ENCODE assay signal across 31 mouse cellular contexts in genomic region chr1:130770981-130771494, GRCm38 (mm10). TPM values are rescaled to one million over a fixed set of nuclear protein-coding genes. Genes with fewer than 3 reads are reported as not detected.
A peak's percentile ranks its signal among the peaks of the same experiment; 100 is the strongest.
DNase-seq lines count a peak whose midpoint lies in the region; ATAC-seq and TF ChIP-seq lines count a peak whose summit lies in the region.
"Had no signal": no experiment of that assay in that cellular context is flagged by ENCODE, and none has a peak within 500 bp of the region (broad histone marks: within the 10 kb centered on the region; RNA-seq: fewer than 3 reads in every experiment).

No protein-coding gene starts in this region.

- H3K9me3 ChIP-seq in lung, embryonic 14.5 days (ENCODE audit: low read depth, low read length), result no peaks in the 10 kb centered on the region
- H3K9me3 ChIP-seq: hindbrain, embryonic 13.5 days; midbrain, embryonic 13.5 days had no signal

- H3K27me3 ChIP-seq in lung, embryonic 14.5 days (ENCODE audit: insufficient read depth, low read length), result no peaks in the 10 kb centered on the region
- peaks cover 10% of the 10 kb centered on the region for H3K27me3 ChIP-seq in C2C12 (ENCODE audit: control insufficient read depth, insufficient read depth, insufficient read length)
- no peaks in the 10 kb centered on the region for H3K27me3 ChIP-seq in small intestine, adult 2 months (ENCODE audit: control insufficient read depth, insufficient read depth, low read length)
- H3K27me3 ChIP-seq: hindbrain, embryonic 13.5 days; midbrain, embryonic 13.5 days had no signal

- 72% methylated on average over 3 of the region's 3 CpGs for WGBS in lung, embryonic 14.5 days
- 69% methylated on average over 3 of the region's 3 CpGs for whole genome bisulfite sequencing in small intestine, adult 2 months

- H3K79me2 ChIP-seq in C2C12 (ENCODE audit: control insufficient read depth, insufficient read depth), result no peaks in the 10 kb centered on the region

- no peaks in the 10 kb centered on the region for H3K36me3 ChIP-seq in lung, embryonic 14.5 days (ENCODE audit: insufficient read depth)
- H3K36me3 ChIP-seq in C2C12 (ENCODE audit: control insufficient read depth, insufficient read depth), result no peaks in the 10 kb centered on the region
- no peaks in the 10 kb centered on the region for H3K36me3 ChIP-seq in small intestine, adult 2 months (ENCODE audit: control insufficient read depth, insufficient read depth, low read length)
- H3K36me3 ChIP-seq: hindbrain, embryonic 13.5 days; midbrain, embryonic 13.5 days had no signal

- H3K4me3 ChIP-seq in lung, embryonic 14.5 days (ENCODE audit: low read depth, low read length), result no peak overlapping the region
- H3K4me3 ChIP-seq in C2C12 (ENCODE audit: insufficient read depth, poor library complexity, severe bottlenecking), result no peak overlapping the region
- no peak overlapping the region for H3K4me3 ChIP-seq in small intestine, adult 2 months (ENCODE audit: low read depth, low read length)
- H3K4me3 ChIP-seq: hindbrain, embryonic 13.5 days; midbrain, embryonic 13.5 days had no signal

- no peak overlapping the region for H3K9ac ChIP-seq in lung, embryonic 14.5 days
- H3K9ac ChIP-seq: hindbrain, embryonic 13.5 days; midbrain, embryonic 13.5 days had no signal

- TF ChIP-seq POLR2A in small intestine, adult 2 months (IDR thresholded peaks at IDR 0.05; ENCODE audit: low read depth, low read length), result no peak

- 0 out of 2 replicates have a peak, but pooled peaks cover 4% of the 10 kb centered on the region for H3K4me1 ChIP-seq in lung, embryonic 14.5 days (ENCODE audit: insufficient read depth)
- peaks cover 18% of the 10 kb centered on the region; the same call in 1 of the 2 replicates for H3K4me1 ChIP-seq in small intestine, adult 2 months (ENCODE audit: control insufficient read depth, insufficient read depth, insufficient read length, low read length)
- H3K4me1 ChIP-seq: hindbrain, embryonic 13.5 days had no signal

- H3K27ac ChIP-seq in lung, embryonic 14.5 days (ENCODE audit: low read depth), result peak overlapping the region; percentile 44; the same call in 1 of the 2 replicates
- 0 out of 2 replicates have a peak overlapping the region, but pooled peaks have one; percentile 30 for H3K27ac ChIP-seq in small intestine, adult 2 months (ENCODE audit: insufficient read depth, low read depth, low read length)
- H3K27ac ChIP-seq: hindbrain, embryonic 13.5 days; kidney, postnatal 0 days; macrophage; midbrain, embryonic 13.5 days had no signal

- H3K4me2 ChIP-seq in lung, embryonic 14.5 days, result no peak overlapping the region
- H3K4me2 ChIP-seq: heart, embryonic 11.5 days; hindbrain, embryonic 13.5 days; midbrain, embryonic 13.5 days had no signal

- peak; percentile 47 for DNase-seq in adrenal gland, adult 8-10 months
- no peak for DNase-seq in adrenal gland, postnatal 25 days
- no peak for DNase-seq in lung, embryonic 14.5 days
- DNase-seq in lung, postnatal 36 days, result no peak
- no peak for DNase-seq in left cerebral cortex, adult 11 months (ENCODE audit: low spot score)
- DNase-seq in thymus, postnatal 36 days, result no peak
- DNase-seq: cerebellum, adult 11 months; cerebellum, adult 9-11 months; gastrocnemius, postnatal 14 days; heart, postnatal 4 days; layer of hippocampus, postnatal 36 days; thymus, adult 2 months; thymus, postnatal 4 days had no signal

- no peak overlapping the region for H3ac ChIP-seq in C2C12 (ENCODE audit: control insufficient read depth, insufficient read length, low read depth)

- ATAC-seq in lung, embryonic 14.5 days (ENCODE audit: insufficient read depth), result no peak
- ATAC-seq: forebrain, embryonic 14.5 days; midbrain, embryonic 13.5 days had no signal

- no peak for TF ChIP-seq CTCF in lung, embryonic 14.5 days (IDR thresholded peaks at IDR 0.05; ENCODE audit: low read depth)
- TF ChIP-seq CTCF in C2C12 (IDR thresholded peaks at IDR 0.05; ENCODE audit: control insufficient read depth, insufficient read depth, insufficient read length), result no peak
- TF ChIP-seq CTCF in small intestine, adult 2 months (IDR thresholded peaks at IDR 0.05; ENCODE audit: extremely low read depth, insufficient read length, insufficient replicate concordance, low read depth, low read length), result no peak

- no peaks in the 10 kb centered on the region for H3K79me3 ChIP-seq in C2C12 (ENCODE audit: low read depth)

TF ChIP-seq in C2C12, 6 proteins besides CTCF, POLR2A, EP300 and RAD21:
- peak; percentile 8 for TF ChIP-seq USF1 (IDR thresholded peaks at IDR 0.05; ENCODE audit: low read depth)
- no peak for TF ChIP-seq CEBPB (IDR thresholded peaks at IDR 0.05; ENCODE audit: low read depth)
- no peak for TF ChIP-seq FOSL1 (IDR thresholded peaks at IDR 0.05; ENCODE audit: insufficient read depth, low read length, poor library complexity, severe bottlenecking)
- TF ChIP-seq MAX (IDR thresholded peaks at IDR 0.05), result no peak

RNA-seq across cellular contexts. Expression of gene Fcamr, which starts 29.7 kb away (rescaled TPM):
- under 1 TPM in 1 of 4 experiments, not detected in 3; 0.22 TPM for total RNA-seq in adrenal gland, adult 8-10 months (2022)
- not detected in 2 replicates for total RNA-seq in adrenal gland, postnatal 25 days (2021)
- polyA plus RNA-seq in lung, embryonic 14.5 days (2014; fragmentation: Nextera tagmentation; extraction: Ambion mirVana), result not detected in 2 replicates
- polyA plus RNA-seq in C2C12 (2012; fragmentation: generic; extraction: Trizol), result not detected
- 0.74 and 1.6 TPM in 2 replicates for polyA plus RNA-seq in small intestine, adult 2 months (2012; rRNA removed)
- total RNA-seq: gastrocnemius, postnatal 14 days; layer of hippocampus, adult 8-10 months; layer of hippocampus, postnatal 36 days; left cerebral cortex, postnatal 10 days; megakaryocyte-erythroid progenitor cell, adult 5-6 weeks; monocyte, adult 5-6 weeks had no signal
- polyA plus RNA-seq: forebrain, embryonic 14.5 days; heart, embryonic 16.5 days; hindbrain, embryonic 13.5 days; limb, embryonic 11.5 days; liver, embryonic 16.5 days; macrophage; midbrain, embryonic 13.5 days; neural tube, embryonic 14.5 days had no signal

RNA-seq across cellular contexts. Expression of gene AA986860, which starts 39.3 kb away (rescaled TPM):
- total RNA-seq in adrenal gland, adult 8-10 months (2022), result 10 to 100 TPM in 2 of 4 experiments, 1 to 10 TPM in 2; 3.7 to 16.2 (median 8.1) TPM
- 2.5 and 3.4 TPM in 2 replicates for total RNA-seq in adrenal gland, postnatal 25 days (2021)
- 7.8 TPM in 2 replicates for polyA plus RNA-seq in lung, embryonic 14.5 days (2014; fragmentation: Nextera tagmentation; extraction: Ambion mirVana)
- polyA plus RNA-seq in C2C12 (2012; fragmentation: generic; extraction: Trizol), result 0.88 TPM
- polyA plus RNA-seq in small intestine, adult 2 months (2012; rRNA removed), result 15.1 and 64.1 TPM in 2 replicates

RNA-seq across cellular contexts. Expression of gene Pfkfb2, which starts 42.0 kb away (rescaled TPM):
- total RNA-seq in adrenal gland, adult 8-10 months (2022), result 100 to 1,000 TPM in 1 of 4 experiments, 10 to 100 TPM in 3; 29.4 to 107 (median 61.6) TPM
- total RNA-seq in adrenal gland, postnatal 25 days (2021), result 29.3 and 34.7 TPM in 2 replicates
- 6.5 and 7.2 TPM in 2 replicates for polyA plus RNA-seq in lung, embryonic 14.5 days (2014; fragmentation: Nextera tagmentation; extraction: Ambion mirVana)
- polyA plus RNA-seq in C2C12 (2012; fragmentation: generic; extraction: Trizol), result 3.0 TPM
- polyA plus RNA-seq in small intestine, adult 2 months (2012; rRNA removed), result 4.2 and 9.6 TPM in 2 replicates

RNA-seq across cellular contexts. Expression of gene Yod1, which starts 53.9 kb away (rescaled TPM):
- total RNA-seq in adrenal gland, adult 8-10 months (2022), result 10 to 100 TPM in 2 of 4 experiments, 1 to 10 TPM in 2; 7.8 to 16.6 (median 11.6) TPM
- 8.7 and 9.9 TPM in 2 replicates for total RNA-seq in adrenal gland, postnatal 25 days (2021)
- polyA plus RNA-seq in lung, embryonic 14.5 days (2014; fragmentation: Nextera tagmentation; extraction: Ambion mirVana), result 11.7 and 11.8 TPM in 2 replicates
- 0.85 TPM for polyA plus RNA-seq in C2C12 (2012; fragmentation: generic; extraction: Trizol)
- 0.50 and 1.5 TPM in 2 replicates for polyA plus RNA-seq in small intestine, adult 2 months (2012; rRNA removed)

RNA-seq across cellular contexts. Expression of gene Gm29427, which starts 55.4 kb away (rescaled TPM):
- total RNA-seq in adrenal gland, adult 8-10 months (2022), result under 1 TPM in 2 of 4 experiments, not detected in 2; 0.31 to 0.35 TPM
- total RNA-seq in adrenal gland, postnatal 25 days (2021), result 0.21 TPM in 1 of 2 replicates, not detected in the other
- polyA plus RNA-seq in lung, embryonic 14.5 days (2014; fragmentation: Nextera tagmentation; extraction: Ambion mirVana), result not detected in 2 replicates
- not detected for polyA plus RNA-seq in C2C12 (2012; fragmentation: generic; extraction: Trizol)
- not detected in 2 replicates for polyA plus RNA-seq in small intestine, adult 2 months (2012; rRNA removed)
- total RNA-seq: heart, postnatal 4 days; layer of hippocampus, postnatal 36 days; left cerebral cortex, postnatal 10 days; liver, adult 2 months; megakaryocyte-erythroid progenitor cell, adult 5-6 weeks; monocyte, adult 5-6 weeks had no signal
- polyA plus RNA-seq: embryonic facial prominence, embryonic 14.5 days; forebrain, embryonic 14.5 days; heart, embryonic 11.5 days; heart, embryonic 16.5 days; kidney, postnatal 0 days; limb, embryonic 11.5 days; liver, adult 2 months; liver, embryonic 16.5 days; macrophage; neural tube, embryonic 14.5 days had no signal
